Mouse (Mus musculus) brain, adult 2 months (tissue): ENCODE data around the gene Gpr171.
"Not testable (repeated sequence)": the region's sequence is repeated elsewhere in the genome, so short reads cannot be mapped to it uniquely, and the experiment has no call there.

Experiments
- DNase-seq: peaks from one replicate; pipeline ENCODE4 v3.0.0; 2011; ENCODE audit warnings: low read depth, low spot score

The Gpr171 gene

GRCm38 (mm10) chr3:59113973-59114517 lies 12.4 kb upstream of the Gpr171 start:
- DNase-seq, result no peak

DNA sequence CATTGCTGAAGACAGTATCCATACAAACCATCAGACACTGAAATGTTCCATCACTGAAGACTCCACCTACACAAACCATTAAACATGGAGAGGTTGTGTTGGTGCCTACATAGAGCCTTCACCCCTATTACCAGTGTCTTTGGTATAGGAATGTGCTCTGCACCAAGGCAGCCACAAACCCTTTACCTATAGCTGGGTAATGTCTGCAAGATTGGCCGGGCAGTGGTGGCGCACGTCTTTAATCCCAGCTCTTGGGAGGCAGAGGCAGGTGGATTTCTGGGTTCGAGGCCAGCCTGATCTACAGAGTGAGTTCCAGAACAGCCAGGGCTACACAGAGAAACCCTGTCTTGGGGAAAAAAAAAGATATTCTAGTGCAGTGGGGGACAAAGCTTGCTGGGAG lies 11.7 kb upstream of the Gpr171 start:
- DNase-seq, result not testable (repeated sequence)

DNA sequence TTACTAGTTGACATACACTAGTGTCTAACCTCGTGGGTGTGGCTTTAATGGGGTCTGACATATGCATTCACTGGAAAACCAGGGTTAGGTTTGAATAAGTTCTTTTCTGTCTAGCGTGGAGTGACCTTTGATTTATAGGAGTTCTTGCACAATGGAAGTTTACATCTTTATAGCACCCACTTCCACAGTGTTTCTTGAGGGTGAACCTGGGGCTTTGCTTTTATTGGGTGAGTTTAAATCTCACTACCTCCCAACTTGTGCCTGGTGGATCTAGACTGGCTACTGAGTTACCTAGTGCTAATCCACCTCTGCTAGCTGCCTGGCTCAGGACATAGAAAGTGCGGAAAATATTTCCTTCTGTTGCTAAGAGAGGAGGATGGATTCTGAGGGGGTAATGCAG lies 10.3 kb upstream of the Gpr171 start:
- DNase-seq, result no peak

- not testable (repeated sequence) for DNase-seq
These were observed 8.2 kb upstream of the Gpr171 start for GRCm38 (mm10) chr3:59109834-59110233.

- no peak for DNase-seq
These were observed 5.8 kb upstream of the Gpr171 start for GRCm38 (mm10) chr3:59107439-59107838.

DNA sequence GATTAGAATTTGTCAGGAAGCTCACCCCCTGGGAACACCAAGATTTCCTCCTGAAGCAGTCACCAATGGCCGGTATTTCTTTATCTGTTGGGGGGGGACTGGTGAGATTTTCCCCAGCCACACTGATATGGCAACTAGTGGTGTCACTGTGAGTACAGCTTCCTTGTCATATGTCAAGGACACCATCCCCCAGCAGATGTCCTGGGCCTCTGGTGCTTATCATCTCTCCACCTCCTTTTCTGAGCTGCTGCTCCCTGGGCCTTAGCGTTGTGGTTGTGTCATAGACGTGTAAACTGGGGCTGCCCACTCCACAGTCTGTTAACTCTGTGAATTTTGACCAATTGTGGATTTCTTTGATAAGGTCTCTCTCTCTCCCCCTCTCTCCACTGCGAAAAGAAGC lies 2.8 kb upstream of the Gpr171 start:
- DNase-seq, result no peak

DNA sequence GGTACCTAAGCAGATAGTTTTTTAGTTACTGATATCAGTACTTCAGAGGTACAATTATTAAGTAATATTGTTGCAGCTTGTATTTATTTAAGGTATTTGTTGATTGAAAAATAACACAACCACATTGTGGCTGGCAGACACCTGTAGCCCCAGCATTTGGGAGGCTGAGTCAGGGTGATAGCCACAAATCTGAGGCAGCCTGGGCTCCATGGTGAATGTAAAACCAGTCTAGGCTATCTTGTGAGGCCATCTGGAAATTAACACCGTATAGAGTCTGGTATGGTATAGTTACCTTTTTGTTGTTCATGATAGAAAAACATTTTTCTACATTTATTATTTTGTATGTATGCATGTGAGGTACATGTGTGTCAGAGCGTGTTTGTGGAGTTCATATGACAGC lies 525 bp upstream of the Gpr171 start:
- DNase-seq, result no peak

GRCm38 (mm10) chr3:59098540-59098939 lies 3.1 kb downstream of the Gpr171 start:
- no peak for DNase-seq

DNA sequence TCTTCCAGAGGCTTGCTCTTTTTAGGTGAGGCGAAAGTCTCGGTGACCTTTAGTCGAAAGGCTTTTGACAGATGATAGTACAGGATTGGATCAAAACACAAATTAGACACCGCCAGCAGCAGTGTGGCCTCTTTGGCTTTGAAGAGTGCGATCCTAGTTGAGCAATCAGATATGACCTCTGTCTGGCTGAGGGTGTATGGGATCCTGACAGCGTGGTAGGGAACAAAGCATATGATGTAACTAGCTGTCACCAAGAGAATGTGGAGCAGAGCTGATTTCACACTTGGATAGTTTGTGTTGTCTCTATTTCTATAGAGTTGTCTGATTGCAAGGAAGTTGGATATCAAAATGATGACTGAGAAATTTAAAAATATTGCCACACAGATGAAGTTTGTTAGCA lies 4.2 kb downstream of the Gpr171 start:
- no peak for DNase-seq

DNA sequence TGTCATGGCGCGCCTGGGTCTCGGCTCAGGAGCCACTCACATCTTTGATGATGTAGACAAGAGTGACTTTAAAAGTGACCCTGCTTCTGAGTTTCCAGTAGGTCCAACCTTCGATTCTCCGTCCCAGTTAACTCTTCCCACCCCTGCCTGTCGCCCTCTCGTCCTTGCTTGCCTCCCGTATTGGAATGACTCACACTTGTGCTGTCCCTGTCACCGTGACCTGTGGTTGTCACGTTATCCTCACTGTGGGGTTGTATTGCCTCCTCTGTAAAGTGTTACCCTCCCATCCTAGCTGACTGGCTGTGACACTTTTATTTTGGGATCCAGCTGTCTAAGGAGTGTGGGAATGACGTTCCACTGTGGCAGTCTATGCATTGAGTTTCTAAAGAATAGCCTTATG lies 8.9 kb downstream of the Gpr171 start:
- DNase-seq, result no peak

- DNase-seq, result peak; percentile 31
These were observed 20.7 kb downstream of the Gpr171 start for GRCm38 (mm10) chr3:59080919-59081318.

- no peak for DNase-seq
These were observed 21.2 kb downstream of the Gpr171 start for GRCm38 (mm10) chr3:59080293-59080916.

DNA sequence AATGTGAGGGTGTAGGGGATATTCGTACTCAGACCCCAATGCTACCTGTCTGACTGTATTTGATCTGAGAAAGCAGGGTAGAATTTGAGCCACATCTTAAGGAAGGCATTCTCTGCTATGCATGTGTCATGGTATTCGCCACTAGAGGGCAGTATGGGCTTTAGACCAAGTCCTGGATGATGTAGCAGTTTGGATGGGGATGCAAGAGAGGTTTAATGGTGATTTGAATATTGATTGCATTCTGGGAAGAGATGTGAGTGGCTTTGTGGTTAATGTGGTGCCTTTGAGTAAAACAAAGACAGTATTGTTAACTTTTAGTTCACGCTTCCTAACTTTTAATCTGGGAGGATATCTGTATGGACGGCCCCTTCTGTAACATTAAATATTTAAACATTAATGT lies 22.3 kb downstream of the Gpr171 start:
- DNase-seq, result peak; percentile 88

- no peak for DNase-seq
These were observed 23.0 kb downstream of the Gpr171 start for GRCm38 (mm10) chr3:59078585-59078984.

DNA sequence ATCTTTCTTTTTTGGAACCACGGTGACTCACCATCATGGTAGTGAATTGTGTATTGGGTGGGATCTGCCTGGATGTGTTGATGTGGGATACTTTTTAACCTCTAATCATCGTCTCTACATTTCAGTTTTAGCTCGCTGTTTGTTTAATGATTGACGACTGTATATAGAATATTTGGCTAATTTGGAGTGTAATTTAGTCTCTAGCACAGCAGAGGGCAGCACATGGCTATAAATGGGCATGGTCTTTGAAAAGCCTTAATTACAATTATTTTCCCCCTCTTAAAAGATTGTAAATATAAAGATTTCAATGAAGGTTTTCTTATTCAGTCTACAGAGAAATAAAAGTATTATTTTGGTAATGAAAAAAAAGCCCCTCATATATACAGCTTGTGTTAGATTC lies 24.3 kb downstream of the Gpr171 start:
- peak; percentile 26 for DNase-seq

DNA sequence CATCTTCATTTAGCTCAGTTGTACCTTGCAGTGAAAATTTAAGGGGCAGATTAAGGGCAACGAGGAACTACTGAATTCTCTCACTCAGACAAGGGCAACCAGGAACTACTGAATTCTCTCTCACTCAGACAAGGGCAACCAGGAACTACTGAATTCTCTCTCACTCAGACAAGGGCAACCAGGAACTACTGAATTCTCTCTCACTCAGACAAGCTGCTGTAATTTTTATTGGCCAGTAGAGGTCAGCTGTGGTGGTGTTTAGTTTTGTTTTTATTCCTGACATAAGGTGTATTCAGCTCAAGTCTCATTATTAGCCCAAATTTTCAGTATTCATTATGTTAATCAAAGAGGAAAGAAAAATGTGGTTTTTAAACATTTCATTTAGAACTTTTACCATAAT lies 32.5 kb downstream of the Gpr171 start:
- not testable (repeated sequence) for DNase-seq

DNA sequence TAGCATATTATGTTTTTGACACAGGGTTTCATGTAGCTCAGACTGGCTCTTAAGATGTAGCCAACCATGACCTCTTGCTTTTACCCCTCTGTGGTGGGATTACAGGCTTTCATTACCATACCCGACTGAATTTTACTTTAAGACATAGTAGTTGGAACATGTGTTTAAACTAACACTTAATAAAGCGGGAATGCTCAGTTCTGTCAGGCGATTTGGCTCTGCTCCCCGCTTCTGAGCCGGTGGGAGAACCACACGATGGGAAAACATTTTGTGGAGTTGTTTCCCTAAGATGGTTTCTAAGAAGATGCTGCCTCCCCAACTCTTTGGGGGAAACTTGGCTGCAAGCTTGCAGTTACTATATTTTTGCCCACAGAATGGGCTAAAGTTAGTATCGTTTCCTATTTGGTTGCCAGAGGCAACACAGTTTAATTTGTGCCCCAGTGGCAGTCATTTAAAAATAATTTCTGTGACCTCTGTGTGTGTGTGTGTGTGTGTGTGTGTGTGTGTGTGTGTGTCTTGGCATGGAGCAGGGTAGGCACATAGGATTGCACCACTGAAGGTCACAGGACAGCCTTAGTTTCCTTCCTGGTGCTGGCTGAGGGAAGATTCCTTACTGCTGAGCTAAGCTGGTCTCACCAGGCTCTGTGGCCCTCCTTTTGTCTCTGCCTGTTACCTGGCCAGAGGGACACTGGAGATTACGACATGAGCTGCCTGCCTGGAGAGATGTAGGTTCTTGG lies 34.9 kb downstream of the Gpr171 start:
- peak; percentile 54 for DNase-seq

GRCm38 (mm10) chr3:59065937-59066336 lies 35.7 kb downstream of the Gpr171 start:
- DNase-seq, result peak; percentile 47

GRCm38 (mm10) chr3:59063431-59063830 lies 38.2 kb downstream of the Gpr171 start:
- DNase-seq, result no peak

DNA sequence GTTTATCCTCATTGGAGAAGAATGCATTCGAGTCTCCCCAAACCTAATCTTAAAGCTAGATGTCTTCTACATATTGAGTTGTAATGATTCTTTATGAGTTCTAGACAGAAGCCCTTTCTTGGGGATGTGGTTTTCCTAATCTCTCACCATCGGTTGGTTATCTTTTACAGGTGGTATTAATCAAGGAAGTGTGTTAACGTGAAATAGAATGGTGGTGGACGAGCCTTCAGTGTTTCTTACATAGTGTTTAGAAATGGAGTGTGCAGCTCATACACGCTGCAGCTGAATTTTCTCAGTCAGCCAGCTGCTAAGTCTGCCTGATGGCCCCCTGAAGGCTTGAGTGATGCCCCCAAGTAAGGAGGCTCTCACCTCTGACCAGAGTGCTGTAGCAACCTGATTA lies 39.5 kb downstream of the Gpr171 start:
- no peak for DNase-seq

GRCm38 (mm10) chr3:59060131-59060530 lies 41.5 kb downstream of the Gpr171 start:
- DNase-seq, result no peak

DNA sequence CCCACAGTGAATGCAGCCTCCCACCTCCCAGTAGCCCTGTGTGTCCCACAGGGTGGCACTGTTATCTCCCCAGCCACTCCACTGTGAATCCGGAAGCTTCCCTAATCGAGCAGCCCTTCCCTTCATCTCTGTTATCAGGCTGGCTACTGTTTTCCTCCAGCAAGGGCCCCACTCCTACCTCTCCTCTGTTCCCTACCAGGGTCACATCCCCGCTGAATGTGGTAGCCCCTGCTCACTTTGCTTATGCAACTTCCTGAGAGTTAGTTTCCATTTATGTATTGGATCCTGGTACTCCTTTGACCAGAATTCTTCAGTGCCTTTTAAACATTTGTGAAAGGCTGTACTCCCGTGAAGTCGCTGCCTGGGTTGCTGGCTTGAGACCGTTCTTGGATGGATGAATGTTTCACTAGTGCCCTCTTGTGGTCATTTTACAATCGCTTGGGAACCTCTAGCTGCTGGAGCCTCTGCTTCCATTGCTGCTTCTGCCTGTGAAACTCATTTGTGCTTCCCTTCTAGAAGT lies 42.5 kb downstream of the Gpr171 start:
- peak; percentile 94 for DNase-seq
